Mouse (Mus musculus) hindbrain, postnatal 0 days (tissue): ENCODE measurements around the gene Lbp. TPM values are rescaled to one million over a fixed set of nuclear protein-coding genes. Genes with fewer than 3 reads are reported as not detected.
A peak's percentile ranks its signal among the peaks of the same experiment; 100 is the strongest.

Experiments used
- ATAC-seq: fragments of 200-750 bp; cut with Nextera tagmentation; 2 replicates; pipeline ENCODE4 v1.8.0; 2017; ENCODE audit warnings: mild to moderate bottlenecking, moderate TSS enrichment, moderate library complexity
- DNase-seq: peaks from one replicate; pipeline ENCODE4 v3.0.0-alpha.2; 2015; ENCODE audit warnings: low spot score
- H3K27ac ChIP-seq: fragments of 300-500 bp; sonication (generic); 2 replicates; pipeline ENCODE4 v1.5.1; 2014; ENCODE audit warnings: mild to moderate bottlenecking
- H3K27me3 ChIP-seq: fragments of 300-500 bp; sonication (generic); 2 replicates; pipeline ENCODE4 v1.6.1; 2014; ENCODE audit warnings: low read length, mixed read lengths; ENCODE audit not compliant: insufficient read depth
- H3K36me3 ChIP-seq: fragments of 300-500 bp; sonication (generic); 2 replicates; pipeline ENCODE4 v1.6.1; 2014; ENCODE audit warnings: low read length, mixed read lengths; ENCODE audit not compliant: insufficient read depth
- H3K4me1 ChIP-seq: fragments of 300-500 bp; sonication (generic); 2 replicates; pipeline ENCODE4 v1.6.1; 2014; ENCODE audit warnings: antibody characterized with exemption, low read length, mixed read lengths; ENCODE audit not compliant: insufficient read depth
- H3K4me2 ChIP-seq: fragments of 300-500 bp; sonication (generic); 2 replicates; pipeline ENCODE4 v1.6.1; 2014; ENCODE audit warnings: low read depth, mild to moderate bottlenecking, low read length, moderate library complexity, mixed read lengths
- H3K4me3 ChIP-seq: fragments of 300-500 bp; sonication (generic); 2 replicates; pipeline ENCODE4 v1.5.1; 2014; ENCODE audit warnings: low read length
- H3K9ac ChIP-seq: fragments of 300-500 bp; sonication (generic); replicated peaks from 2 replicates; pipeline ENCODE4 v1.6.1; 2014; ENCODE audit warnings: mild to moderate bottlenecking, low read length, moderate library complexity, mixed read lengths
- H3K9me3 ChIP-seq: fragments of 300-500 bp; sonication (generic); 2 replicates; pipeline ENCODE4 v1.6.1; 2016; ENCODE audit warnings: low read length, mixed read lengths
- CTCF ChIP-seq: IDR thresholded peaks from 2 replicates; pipeline ENCODE4 v1.5.1; 2016; ENCODE audit warnings: antibody characterized with exemption, control low read depth, low read depth
- WGBS: fragments of 180-500 bp; shearing (Covaris S2); extraction: QIAGEN DNeasy Blood & Tissue Kit; methylation state at CpG from one replicate; pipeline ENCODE4 v1.1.7; 2014; 5-methylcytosine and 5-hydroxymethylcytosine counted together
- polyA plus RNA-seq: library from polyadenylated mRNA; unstranded; fragments of >200 nt; fragmentation: Nextera tagmentation; extraction: Ambion mirVana; gene quantifications from 2 replicates; pipeline ENCODE4 v1.2.1, GENCODE M21; 2015
- total RNA-seq: library from RNA; depleted of rRNA; stranded (reverse); fragments of >200 nt; gene quantifications from 2 replicates; pipeline ENCODE4 v1.2.3, GENCODE M21; 2014

The Lbp gene
- total and polyA plus RNA-seq, 2 experiments from 2014 or later = 10.3 to 10.4 TPM

DNA sequence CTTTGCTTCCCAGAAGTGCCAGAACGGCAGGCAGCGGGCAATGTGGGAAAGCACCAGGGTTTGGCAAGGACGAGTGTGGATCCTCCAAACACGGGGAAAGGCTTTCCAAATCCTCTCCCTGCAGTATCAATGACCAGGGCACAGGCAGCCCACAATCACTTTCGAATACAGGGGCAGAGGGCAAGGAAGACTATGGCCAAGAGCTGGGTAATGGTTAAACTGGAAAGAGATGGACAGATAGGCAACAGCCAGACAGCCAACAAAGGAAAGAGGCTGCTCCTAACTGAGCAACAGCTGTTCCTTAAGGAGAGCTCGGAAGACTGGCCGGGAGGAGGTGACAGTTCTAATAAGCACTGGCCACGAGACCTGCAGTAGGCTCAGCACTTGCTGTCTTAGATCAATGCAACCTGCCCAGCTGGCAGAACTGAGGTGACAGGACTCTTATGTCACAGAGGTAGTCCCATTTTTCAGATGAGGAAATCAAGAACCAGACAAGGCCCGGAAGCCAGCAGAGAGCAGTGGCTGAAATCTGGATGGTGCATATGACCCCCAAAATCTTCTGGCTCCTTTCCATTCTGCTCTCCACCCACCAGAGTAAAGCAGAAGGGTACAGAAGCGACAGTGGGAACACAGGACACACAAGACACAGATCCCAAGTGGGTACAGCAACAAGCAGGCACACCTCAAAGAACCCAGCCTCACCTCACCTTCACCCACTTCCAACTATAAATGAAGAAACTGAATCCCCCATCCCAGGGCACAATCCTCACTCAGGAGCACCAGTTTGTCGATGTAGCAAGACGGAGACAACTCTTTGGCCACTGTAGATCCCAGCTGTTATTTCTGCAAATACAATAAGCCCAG is 53.7 kb downstream of the Lbp start:
- no peaks in the 10 kb centered on the region for H3K9me3 ChIP-seq
- peaks cover 39% of the 10 kb centered on the region for H3K36me3 ChIP-seq
- no peaks in the 10 kb centered on the region for H3K27me3 ChIP-seq
- no peaks in the 10 kb centered on the region for H3K4me1 ChIP-seq
- TF ChIP-seq CTCF = no peak
- ATAC-seq (no peak), DNase-seq (no peak)
- WGBS = 65% methylated on average over 12 of the region's 12 CpGs
- H3K27ac ChIP-seq = no peak overlapping the region; the same call in 1 of the 2 replicates
- H3K4me2 ChIP-seq = peak overlapping the region; percentile 84
- peak overlapping the region; percentile 71 for H3K4me3 ChIP-seq
- H3K9ac ChIP-seq = peak overlapping the region; percentile 81

DNA sequence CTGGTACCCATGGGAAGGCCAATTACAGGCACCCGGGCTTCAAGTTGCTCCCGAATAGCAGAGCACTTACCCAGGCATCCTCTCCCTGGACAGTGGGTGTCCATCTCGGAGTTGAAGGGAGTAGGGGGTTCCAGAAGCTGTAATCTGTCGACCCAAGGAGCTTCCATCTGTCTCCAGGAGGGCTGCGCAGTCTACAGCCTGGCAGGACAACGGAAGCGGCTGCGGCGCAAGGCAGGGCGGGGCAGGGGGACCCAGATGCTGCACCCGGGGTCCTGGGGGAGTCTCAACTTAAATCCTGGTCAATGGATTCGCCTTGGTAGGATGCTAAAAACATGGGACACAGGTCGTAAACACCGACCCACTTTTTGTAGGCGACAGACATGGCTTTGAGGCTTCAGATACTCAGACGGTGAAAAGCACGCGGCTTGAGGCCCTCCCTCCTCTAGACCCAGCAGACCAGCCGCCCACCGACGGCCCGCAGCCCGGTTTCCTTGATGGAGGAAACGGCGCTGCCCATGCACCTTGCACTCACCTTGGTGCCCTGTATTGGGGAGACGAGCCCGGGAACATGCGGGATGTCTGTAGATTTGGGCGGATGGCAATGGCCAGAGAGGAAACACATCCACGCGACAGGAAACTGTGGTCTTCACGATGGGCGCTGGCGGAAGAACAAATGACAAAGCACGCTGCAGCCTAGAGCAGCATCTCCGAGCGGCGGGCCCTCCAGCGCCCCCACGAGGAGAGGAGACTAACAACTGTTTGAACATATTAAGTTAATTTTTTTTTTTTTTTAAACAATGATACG is 54.8 kb downstream of the Lbp start:
- Histone ChIP-seq H3K36me3 (peaks cover 31% of the 10 kb centered on the region), H3K4me2 (peak overlapping the region; percentile 84), H3K27me3 (no peaks in the 10 kb centered on the region), H3K9ac (peak overlapping the region; percentile 81), H3K4me3 (peak overlapping the region; percentile 71), H3K27ac (peak overlapping the region; percentile 78), H3K4me1 (no peaks in the 10 kb centered on the region), H3K9me3 (no peaks in the 10 kb centered on the region)
- DNase-seq (peak; percentile 96), ATAC-seq (peak; percentile 94)
- peak; percentile 83 for TF ChIP-seq CTCF
- under 1% methylated on average over 41 of the region's 41 CpGs for WGBS

DNA sequence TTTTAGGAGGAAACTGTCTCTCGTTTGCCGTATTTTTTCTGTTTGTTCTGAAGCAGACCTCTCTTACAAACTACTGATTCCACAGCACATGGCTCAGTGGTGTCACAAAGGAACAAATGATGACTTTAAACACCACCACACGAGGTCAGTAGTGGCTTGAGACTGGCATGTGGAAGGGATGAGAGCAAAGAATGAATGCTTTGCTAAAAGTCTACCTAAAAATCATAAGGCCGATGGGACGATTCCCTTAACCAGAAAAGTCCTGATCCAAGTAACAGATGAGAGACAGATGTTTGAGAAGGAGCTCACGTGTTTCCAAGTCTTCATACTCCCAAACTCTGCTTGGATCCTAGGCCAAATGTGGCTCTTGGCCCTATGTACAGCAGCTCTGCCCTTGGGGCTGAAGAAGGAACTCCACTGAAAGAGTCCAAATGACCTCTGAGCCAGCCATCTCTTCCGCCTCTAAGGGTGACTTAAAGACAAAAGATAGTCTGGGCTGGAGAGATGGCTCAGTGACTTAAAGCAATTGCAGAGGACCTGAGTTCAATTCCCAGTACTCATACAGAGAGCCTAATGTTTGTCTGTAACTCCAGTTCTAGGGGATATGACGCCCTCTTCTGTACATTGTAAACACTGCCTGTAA is 55.5 kb downstream of the Lbp start:
- DNase-seq = no peak
- Histone ChIP-seq H3K27me3 (no peaks in the 10 kb centered on the region), H3K9me3 (no peaks in the 10 kb centered on the region), H3K4me3 (no peak overlapping the region), H3K27ac (peak overlapping the region; percentile 48; the same call in 1 of the 2 replicates), H3K36me3 (peaks cover 24% of the 10 kb centered on the region), H3K4me2 (peak overlapping the region; percentile 84; the same call in 1 of the 2 replicates), H3K9ac (no peak overlapping the region; the same call in 1 of the 2 replicates), H3K4me1 (no peaks in the 10 kb centered on the region)
- 38% methylated on average over 8 of the region's 8 CpGs for WGBS
- peak; percentile 71 for ATAC-seq
- peak; percentile 52 for TF ChIP-seq CTCF

DNA sequence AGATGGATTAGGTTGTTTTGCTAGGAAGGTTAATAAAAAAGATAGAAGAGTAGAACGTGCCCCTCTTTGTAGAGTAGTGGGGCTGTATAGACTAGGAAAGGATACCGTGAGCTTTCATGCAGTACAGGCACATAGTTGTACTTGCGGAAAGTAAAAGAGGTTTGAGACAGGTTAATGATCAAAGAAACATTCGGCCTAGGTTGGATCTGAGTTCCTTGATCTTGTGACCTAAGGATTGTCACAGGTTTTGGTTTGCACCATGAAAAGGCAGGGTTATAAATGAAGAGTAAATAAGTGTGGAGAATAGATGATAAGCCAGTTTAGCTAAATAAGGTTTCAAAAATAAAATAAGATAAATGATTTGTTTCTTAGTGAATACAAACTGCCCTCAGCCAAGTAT is 57.9 kb downstream of the Lbp start:
- no peak overlapping the region for H3K4me3 ChIP-seq
- H3K9me3 ChIP-seq = no peaks in the 10 kb centered on the region
- no peak for DNase-seq
- ATAC-seq = no peak
- no peaks in the 10 kb centered on the region for H3K27me3 ChIP-seq
- H3K4me1 ChIP-seq = no peaks in the 10 kb centered on the region
- H3K4me2 ChIP-seq = no peak overlapping the region
- H3K36me3 ChIP-seq = peaks cover 4% of the 10 kb centered on the region
- no peak for TF ChIP-seq CTCF
- 86% methylated on average over 4 of the region's 4 CpGs for WGBS
- H3K27ac ChIP-seq = no peak overlapping the region
- no peak overlapping the region for H3K9ac ChIP-seq

DNA sequence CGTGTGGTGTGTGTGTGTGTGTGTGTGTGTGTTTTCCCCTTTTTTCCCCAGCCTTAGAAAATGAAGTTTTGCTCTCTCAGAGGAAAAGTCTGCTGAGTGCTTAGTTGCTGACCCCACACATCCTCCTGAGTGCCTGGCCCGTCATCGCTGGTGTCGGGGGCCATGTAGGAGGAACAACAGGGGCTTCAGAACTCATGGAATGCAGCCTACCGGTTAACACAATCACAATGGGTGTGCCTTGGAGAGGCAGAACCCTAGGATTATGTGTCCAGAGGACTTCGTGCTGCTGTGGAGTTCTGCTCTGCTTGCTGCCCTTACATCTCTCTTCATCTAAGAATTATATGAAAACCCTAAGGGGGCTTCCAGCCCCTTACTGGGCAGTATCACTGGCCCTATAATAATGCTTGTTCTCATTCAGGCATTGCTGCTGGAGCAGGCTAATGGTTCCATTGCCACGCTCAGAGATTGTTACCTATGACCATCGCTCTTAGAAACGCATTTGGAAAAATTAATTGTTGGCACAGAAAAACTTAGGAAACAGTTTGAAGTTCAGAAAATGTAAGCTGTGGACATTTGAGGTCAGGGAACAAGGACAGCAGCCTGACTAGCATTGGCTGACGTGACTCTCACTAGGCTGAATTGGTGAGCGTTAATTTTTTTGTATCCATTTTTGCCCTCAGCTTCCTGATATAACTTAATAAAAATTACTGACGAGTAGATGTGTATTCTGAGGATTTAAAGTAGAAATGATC is 59.0 kb downstream of the Lbp start:
- no peak overlapping the region for H3K4me2 ChIP-seq
- no peak overlapping the region for H3K27ac ChIP-seq
- H3K9me3 ChIP-seq = no peaks in the 10 kb centered on the region
- no peak for TF ChIP-seq CTCF
- no peak overlapping the region for H3K9ac ChIP-seq
- no peaks in the 10 kb centered on the region for H3K27me3 ChIP-seq
- no peaks in the 10 kb centered on the region for H3K4me1 ChIP-seq
- H3K36me3 ChIP-seq = no peaks in the 10 kb centered on the region
- 69% methylated on average over 12 of the region's 12 CpGs for WGBS
- DNase-seq (no peak), ATAC-seq (no peak)
- no peak overlapping the region for H3K4me3 ChIP-seq

DNA sequence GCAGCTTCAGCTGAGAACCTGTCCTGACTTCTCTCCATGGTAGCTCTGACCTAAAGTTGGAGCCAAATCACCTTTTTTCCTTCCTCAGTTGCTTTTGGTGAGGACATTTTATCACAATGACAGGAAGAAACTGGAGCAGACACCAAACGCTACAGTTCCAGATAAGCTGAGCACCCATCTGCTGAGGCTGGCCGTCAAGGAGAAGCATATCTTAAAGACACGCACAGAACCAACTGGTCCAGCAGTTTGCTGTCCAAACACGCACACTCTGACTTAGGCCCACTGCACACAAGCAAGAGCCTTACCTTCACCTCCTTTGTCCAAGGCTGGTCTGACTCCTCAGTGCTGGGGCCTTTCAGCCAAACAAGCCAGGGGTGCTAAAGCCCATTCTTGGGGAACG is 61.4 kb downstream of the Lbp start:
- Histone ChIP-seq H3K36me3 (no peaks in the 10 kb centered on the region), H3K27ac (no peak overlapping the region), H3K27me3 (no peaks in the 10 kb centered on the region), H3K9ac (no peak overlapping the region), H3K4me3 (no peak overlapping the region), H3K4me1 (no peaks in the 10 kb centered on the region), H3K4me2 (no peak overlapping the region), H3K9me3 (no peaks in the 10 kb centered on the region)
- ATAC-seq (no peak), DNase-seq (no peak)
- WGBS = 89% methylated on average over 5 of the region's 5 CpGs
- TF ChIP-seq CTCF = no peak
